Mouse (Mus musculus): ENCODE data around the gene Nars2.

The Nars2 gene

DNA sequence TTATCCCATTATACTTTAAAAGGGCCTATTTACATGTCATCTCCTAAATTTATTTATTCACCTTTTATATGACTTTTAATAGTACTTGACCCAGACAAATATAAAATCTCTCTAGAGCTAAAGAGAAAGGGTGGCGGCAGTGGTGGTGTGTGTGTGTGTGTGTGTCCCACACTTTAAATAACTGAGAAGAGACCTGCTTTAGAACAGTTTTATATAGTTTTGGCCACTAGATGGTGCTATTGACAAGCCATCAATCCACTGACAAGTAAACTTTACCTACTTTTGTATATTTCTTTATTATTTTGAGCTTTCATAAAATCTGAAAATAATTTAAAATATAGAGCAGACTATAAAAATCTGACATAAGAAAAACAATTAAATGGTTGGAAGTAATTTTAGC is 19.1 kb downstream of the Nars2 start:
- intact Hi-C loops (cut with DNase I): no loop called here

DNA sequence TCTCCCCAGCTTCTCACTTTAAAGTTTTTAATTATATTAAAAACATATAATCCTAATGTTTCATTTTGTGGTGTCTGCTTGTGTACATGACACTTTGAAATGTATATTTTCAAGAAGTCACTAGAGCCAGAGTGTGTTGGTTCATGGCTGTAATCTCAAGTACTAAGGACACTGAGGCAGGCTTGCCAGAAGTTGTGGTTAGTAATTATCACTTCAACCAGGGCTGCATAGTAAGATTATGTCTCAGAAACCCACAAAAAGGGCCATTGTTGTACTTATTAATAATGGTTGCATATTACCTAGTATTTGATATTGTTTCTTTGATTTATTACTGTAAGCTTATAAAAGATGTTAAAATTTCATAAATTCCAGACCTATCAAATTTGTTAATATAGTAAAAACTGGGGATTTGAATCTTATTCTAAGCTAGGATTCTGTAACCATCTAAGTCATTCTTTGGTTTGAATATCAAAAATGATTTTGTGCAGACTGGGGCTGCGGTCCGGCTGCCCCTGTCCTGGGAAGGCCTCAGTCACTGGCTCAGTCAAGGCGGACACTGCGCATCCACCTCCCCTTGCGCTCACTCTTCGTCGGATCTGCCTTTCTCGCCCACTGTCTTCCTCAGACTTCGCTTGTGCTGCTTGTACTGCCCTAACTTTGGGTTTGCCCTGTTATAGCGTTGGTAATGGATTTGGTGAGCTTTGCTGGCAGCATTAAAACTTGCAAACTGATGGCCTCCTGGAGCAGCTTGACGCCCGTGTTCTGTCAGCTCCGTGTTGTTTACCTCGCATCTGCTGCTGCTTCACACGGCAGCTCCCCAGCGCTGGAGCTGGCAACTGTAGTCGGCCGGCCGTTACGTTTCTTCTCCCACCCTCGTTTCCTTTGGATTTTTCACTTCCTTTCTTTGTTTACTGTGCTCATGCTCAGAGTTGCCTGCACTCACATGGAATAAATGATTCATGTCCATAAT is 20.0 kb downstream of the Nars2 start:
- intact Hi-C loops (cut with DNase I): no loop called here

DNA sequence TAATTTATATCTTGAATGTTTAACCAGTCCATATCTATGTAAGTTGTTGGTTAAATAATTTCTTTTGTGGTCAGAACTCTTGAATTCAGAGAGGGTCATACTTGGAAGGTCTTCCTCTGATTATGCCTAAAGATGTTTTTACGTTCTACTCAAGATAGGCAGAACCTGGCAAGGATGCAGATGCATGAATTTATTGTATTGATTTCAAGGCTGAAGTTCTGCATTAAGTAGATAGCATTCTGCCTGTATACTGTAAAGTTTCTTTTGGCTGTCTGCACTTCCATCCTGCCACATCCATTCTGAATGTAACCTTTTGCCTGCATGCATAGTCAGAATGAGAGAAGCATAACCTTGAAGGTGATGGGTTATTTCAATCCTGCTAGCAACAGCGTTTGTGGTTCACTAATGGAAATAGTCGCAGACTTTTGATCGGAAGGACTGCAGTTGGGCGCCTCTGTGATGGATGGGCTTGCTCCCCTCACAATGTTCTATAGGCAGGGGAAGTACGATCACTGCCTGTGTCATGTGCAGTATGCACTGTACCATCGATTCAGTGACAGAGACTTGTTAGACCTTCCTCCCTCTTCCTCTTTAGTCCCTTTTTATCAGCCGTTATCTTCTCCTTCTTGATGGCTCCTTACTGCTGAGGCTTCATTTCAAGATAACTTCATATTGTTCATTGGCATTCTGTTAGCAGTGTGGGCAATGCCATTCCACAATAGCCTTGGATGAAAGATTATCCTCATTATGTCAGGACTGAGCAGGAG is 21.0 kb downstream of the Nars2 start:
- intact Hi-C loops (cut with DNase I): no loop called here

DNA sequence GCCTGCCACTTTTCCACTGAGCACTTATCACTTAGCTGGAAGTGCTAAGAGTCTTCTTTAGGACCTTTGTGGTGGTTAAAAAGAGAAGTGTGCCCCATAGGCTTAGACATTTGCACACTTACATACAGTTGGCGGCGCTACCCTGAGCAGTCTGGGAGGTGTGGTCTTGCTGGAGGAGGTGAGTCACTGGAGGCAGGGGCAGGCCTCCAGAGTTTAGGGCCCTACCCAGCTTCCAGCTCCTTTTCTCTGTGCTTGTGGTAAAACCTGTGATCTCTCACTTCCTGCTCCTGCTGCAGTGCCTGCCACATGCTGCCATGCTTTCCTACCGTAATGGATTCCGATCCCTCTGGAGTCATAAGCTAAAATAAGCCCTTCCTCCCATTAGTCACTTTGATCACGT is 24.6 kb downstream of the Nars2 start:
- intact Hi-C loops (cut with DNase I): no loop called here

DNA sequence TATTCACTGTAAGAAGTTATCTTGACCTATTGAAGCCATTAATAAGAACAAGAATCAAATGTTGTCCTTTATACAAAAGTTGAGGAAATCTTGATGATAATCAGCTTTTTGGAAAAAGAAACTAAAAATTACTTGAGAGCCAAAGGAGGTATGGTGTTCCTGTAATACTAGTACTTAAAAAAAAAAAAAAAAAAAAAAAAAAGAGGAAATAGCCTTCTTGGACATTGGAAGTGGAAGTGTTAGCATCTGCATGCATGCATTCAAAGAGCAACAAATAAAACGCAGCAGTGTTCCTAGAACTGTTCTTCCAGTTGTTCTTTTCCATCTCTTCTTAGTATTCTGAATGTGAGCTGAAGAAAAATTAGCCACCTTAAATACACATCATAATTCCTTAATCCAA is 25.9 kb downstream of the Nars2 start:
- intact Hi-C loops (cut with DNase I): no loop called here

DNA sequence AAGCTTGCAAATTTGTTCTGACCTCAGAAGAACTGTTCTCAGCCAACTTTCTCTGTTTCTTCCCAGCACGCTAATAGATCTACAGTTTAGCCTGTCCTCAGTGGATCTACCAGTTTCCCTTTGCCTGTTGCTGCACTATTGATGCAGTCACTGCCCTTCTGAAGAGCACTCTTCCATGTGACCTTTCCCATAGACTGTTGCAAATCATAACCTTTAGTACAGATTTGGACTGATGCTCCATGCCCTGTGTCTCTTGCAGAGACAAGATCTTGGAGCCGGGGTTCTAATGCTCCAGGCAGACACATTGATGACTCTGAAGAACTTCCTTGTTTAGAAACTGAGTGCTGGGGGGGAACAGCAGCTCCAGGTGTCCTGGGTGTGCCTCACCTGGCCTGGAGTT is 30.1 kb downstream of the Nars2 start:
- intact Hi-C loops (cut with DNase I): no loop called here

DNA sequence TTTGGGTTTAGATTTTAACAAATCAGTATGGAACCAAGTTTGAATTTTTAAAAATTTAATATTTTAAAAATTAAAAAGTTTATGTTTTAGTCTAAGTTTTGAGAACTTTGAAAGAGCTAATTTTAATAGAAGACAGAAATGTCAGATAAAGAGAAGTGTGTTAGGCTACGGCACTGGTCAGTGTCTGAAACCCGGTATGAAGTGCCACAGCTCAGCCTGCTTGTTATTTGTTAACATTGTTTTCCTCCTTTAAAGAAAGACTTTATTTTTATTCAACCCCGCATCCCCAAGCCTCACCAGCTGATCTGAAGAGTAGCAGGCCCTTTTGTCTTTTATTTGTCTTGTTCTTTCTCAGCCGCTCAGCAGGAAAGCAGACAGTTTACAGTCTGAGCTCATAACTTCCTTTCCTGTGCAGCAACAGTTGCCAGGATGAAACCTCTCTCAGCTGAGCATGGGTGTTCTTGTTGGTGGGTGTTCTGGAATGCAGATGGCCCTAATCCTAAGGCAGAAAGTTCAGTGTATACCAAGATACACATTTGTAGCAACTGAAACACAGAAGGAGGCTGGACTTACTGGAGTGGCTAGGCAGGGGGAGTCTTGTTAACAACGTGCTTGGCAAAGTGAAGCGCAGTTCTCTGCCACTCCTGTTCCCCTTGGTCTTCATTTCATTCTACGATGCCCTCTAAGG is 32.5 kb downstream of the Nars2 start:
- intact Hi-C loops (cut with DNase I): no loop called here

DNA sequence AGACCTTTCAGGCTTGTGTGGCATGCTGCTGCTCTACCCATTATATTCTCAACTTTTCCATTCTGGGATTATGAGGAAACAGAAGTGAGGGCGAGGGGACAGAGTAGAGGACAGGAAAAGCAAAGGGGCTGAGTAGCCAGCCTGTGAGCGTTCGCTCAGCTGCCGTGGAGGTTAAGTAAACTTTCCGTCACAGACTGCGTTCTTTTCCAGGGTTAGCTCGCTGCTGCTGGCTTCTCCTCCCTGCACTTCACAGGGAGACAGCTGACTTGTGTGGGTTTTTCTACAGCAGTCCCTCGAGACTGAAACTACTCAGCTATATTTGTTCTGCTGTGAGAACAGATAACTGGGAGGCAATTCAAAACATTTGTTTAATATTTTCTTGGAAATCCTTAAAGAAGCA is 34.5 kb downstream of the Nars2 start:
- intact Hi-C loops (cut with DNase I): no loop called here

DNA sequence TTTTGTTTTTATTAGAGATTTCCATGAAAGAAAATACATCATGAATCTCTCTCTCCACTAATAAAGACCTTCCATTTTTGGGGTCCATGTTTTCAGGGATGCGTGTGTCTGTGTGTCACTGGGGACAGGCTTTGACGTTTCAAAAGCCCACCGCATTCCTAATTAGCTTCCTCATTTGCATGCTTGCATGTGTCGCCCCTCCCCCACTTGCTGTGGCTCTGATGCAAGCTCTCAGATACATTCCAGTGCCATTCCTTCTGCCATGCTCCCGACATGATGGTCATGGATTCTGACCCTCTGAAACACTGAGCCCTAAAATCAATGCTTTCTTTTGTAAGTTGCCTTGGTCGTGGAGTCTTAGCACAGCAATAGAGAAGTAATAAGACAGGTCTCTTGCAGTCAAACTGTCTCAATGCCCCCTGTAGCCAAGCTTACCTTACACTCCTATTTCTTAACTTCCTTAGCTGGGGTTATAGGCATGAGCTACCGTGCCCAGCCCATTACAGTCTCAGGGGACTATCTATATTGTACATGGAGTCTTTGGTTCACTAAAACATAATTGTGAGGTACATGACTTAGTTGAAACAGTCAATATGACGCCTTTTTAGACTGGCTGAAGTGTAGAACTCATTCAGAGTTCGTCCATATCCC is 35.6 kb downstream of the Nars2 start:
- intact Hi-C loops (cut with DNase I): no loop called here

DNA sequence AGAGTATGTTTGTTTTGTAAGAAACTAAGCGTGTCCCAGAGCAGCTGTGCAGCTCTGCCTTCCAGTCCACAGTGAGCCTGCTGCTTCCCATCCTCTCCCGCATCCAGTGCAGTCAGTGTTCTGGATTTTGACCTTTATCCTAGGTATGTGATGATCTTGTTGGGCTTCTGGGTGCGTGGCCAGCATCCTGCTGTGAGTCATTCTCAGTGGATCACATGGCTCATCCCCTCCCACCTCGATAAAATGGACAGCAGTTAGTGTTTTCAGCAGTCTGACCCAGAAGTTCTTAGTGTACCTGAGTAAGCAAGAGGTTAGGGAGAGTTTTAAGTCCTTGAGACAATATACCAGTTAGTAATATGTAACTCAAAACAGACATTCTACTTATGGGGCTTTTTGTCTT is 36.4 kb downstream of the Nars2 start:
- intact Hi-C loops (cut with DNase I): no loop called here

DNA sequence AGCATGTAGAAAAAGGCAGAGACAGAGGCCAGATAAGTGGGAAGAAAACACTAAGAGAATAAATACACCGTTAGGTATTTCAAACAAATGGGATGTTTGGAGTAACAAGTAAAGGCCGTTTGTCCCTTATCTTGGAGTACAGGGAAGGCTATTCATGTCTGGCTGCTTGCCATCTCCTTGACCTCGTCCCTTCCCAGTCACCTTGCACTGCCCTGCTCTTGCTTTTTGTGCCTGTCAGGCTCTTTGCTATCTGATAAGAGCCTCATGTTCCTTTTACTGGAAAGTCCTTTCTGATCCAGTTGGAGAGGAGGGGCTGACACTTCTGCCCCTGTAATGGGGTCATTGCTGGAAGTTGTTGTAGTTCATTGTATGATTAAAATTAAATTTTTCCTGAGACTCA is 61.7 kb downstream of the Nars2 start:
- intact Hi-C loops (cut with DNase I): no loop called here

DNA sequence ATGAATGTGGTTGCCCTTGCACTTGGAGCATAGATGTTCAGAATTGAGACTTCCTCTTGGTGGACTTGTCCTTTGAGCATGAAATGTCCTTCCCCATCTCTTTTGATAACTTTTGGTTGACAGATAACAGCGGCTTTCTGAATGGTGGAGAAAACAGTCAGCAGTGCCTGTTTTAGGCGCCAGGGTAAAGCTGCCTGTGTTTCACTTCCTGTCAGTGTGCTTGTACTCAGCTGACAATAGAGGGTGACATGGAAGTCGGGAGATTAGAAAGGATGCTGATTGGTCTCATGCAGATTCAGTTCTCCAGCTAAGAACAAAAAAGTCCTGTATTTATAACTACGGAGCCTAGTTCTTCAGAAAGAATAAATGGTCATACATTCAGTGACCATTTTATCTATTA is 66.7 kb downstream of the Nars2 start:
- intact Hi-C loops (cut with DNase I): no loop called here

DNA sequence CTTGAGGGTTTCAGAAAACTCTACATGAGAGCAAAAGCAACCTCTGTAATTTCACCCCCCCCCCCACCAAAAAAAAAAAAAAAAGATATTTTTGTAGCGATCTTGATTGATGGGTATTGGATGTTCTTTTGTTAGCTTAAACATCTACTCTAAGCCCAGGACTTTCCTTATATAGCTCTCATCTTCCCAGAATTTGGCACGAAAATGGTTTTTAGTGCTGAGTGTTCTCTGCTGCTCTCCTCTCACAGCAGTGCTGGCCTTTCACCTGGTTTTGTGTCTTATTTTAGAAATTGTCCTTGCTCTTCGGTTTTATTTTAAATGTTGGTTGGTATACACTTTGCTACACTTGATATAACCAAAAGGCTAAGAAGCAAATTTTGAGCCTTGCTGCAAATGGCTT is 67.1 kb downstream of the Nars2 start:
- intact Hi-C loops (cut with DNase I): no loop called here

DNA sequence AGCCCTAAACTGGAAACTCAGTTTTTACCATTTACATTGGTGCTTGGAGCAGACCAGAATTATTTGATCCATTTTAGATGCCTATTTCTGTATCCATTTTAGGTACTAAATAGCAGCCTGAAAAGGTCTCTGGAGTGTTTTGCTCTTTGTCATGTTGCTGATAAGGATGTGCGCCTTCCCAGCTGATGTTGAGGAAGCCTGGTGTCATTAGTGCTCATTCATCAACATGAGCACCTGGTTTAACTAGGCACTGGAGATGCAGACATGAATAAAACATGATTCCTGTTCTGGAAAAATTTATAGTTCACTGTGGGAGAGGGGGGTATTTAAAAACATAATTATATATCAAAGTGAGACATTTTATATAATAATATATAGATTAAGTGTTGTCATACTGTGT is 68.0 kb downstream of the Nars2 start:
- intact Hi-C loops (cut with DNase I): no loop called here

DNA sequence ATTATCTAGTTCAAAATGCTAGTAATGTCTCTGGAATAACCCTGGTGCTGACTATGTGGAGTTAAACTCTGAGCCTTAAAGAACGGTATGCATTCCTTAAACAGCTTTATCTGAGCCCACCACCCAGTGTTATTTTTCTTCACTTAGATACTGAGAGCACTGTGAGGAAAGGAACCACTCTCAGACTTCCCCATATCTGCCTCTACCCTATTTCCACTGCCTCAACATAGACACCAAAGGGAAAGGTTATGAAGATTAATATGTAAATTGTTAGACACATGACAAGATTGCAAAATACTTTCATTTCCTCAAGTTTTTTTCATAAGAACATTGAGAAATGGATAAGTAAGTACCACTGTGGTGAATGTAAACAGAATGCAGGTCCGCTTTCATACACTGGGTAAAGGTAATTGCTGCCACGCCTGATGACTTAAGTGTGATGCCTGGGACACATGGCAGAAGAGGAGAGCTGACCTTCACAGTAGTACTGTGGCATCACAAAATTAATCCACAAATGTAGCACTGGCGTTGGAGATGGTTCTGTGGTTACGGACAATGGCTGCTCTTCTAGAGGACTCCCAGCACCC is 75.6 kb downstream of the Nars2 start:
- intact Hi-C loops (cut with DNase I): no loop called here

DNA sequence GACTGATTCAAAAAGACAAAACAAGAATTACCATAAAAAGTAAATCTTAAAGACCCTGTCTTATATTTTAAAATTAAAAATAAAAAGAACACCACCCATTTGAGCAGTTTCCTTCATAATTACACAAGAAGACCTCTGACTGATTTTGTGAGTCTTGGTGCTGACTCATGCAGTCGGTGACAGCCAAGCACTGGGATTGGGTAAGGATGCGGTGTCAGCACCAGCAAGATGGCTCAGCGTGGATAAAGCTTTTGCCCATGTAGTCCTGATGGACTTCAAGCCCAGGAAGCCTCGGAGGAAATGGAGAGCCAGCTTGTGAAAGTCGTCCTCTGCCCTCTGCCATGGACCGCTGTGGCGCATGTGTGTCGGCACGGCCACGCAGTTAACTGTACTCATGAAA is 77.8 kb downstream of the Nars2 start:
- intact Hi-C loops (cut with DNase I): no loop called here

DNA sequence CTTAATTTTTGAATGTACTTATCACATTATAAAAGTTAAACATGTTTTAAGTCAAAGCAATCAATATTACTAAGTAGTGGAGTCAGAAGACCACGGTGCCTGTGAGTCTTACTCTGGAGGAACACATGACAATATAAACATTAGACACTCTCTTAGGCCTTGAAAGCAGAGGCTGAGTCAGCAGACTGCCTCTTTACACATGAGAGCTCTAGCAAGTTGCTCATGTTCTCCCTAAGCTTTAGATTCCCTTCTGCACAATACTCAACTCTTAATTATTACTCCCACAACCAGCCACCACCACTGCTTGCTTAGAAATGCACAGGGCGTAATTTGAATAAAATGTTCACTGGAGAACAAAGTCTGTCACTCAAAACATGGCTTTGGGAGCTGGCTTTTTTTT is 81.1 kb downstream of the Nars2 start:
- intact Hi-C loops (cut with DNase I): no loop called here

DNA sequence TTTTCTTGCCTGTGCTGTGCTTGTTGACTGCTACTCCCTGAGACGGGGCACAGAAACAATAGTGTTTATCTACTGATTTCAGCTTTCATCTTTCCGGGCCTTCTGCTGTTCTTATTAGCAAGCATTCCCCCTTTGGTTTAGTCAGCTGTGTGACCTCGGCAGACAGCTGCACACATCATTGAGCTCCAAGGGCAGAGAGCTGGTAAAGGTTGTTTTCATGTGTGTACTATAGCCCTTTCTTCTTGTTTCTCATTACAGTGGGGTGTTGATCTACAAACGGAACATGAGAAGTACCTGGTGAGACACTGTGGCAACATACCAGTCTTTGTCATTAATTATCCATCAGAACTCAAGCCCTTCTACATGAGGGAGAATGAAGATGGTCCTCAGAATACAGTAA is 88.3 kb downstream of the Nars2 start:
- intact Hi-C loops (cut with DNase I): no loop called here

DNA sequence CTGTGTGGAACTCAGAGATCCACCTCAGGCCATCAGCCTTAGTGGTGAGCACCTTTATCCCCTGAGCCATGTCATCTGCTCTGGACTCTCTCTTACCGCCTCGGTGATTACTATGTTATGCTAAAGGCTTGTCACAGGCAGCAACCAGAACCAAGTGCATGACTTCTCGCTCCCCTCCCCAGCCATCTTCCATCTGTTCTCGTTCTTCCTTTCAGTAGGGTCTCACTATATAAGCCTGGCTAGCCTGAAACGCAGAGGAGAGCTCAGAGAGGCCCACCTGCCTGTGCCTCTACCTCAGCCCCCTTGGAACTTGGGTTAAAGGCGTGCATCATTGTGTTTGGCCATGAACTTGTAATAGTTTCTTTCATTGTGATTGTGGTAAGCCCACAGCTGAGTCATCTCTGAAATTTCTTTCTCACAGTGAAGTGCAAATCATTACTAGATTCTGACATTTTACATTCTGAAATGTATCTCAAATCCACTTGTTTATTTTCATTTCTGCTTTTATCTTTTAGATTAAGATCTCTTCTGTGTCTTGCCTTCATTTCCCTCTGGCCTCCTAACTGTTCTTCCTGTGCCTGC is 90.7 kb downstream of the Nars2 start:
- intact Hi-C loops (cut with DNase I): no loop called here

DNA sequence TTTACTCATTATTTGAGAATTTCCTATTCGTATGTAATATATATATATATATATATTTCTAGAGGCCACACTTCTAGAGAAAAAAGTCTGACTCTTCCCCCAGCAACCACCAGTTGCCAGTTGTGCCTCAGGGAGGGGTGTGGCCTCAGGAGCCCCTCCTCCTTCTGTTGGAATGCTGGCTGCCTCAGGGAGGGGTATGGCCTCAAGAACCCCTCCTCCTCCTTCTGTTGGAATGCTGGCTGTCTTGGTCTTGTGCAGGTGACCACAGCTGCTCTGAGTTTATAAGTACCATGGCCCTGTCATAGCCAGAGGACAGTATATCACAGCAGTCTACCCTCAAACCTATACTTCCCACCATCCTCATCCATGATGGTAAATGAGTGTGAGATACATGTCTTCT is 91.7 kb downstream of the Nars2 start:
- intact Hi-C loops (cut with DNase I): no loop called here

DNA sequence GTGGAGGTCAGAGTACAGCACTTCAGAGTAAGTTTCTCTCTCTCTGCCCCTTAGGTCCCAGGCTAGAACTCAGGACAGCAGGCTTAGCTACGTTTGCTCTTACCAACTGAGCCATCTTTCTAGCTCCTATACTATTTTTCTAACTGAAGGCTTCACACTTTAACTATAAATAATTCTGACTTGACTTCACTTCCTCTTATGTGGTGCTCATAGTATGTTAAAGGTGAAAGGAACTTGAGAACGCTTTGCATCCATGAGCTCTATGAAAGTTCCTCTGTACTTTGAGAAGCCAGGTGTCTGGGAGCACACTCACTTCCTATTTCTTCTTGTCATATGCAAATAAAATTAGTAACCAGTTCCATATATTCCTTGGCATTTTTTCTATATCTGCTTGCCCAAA is 109.7 kb downstream of the Nars2 start:
- intact Hi-C loops (cut with DNase I): no loop called here
